Mouse (Mus musculus) embryonic fibroblast, embryonic 13.5 days (primary cell): ENCODE data around the gene Ckm. TPM values are rescaled to one million over a fixed set of nuclear protein-coding genes. Genes with fewer than 3 reads are reported as not detected.

Experiments used
- H3K27ac ChIP-seq: 2 replicates; pipeline ENCODE4 v1.5.1; 2012; ENCODE audit warnings: low read length, control low read depth, inconsistent platforms; ENCODE audit not compliant: insufficient read depth
- H3K4me1 ChIP-seq: 2 replicates; pipeline ENCODE4 v1.6.1; 2011; ENCODE audit warnings: low read length; ENCODE audit not compliant: control insufficient read depth, insufficient read depth
- H3K4me3 ChIP-seq: 2 replicates; pipeline ENCODE4 v1.5.1; 2011; ENCODE audit warnings: mild to moderate bottlenecking, control low read depth, low read length; ENCODE audit not compliant: insufficient read depth
- CTCF ChIP-seq: IDR thresholded peaks from 2 replicates; pipeline ENCODE4 v1.5.1; 2011; ENCODE audit warnings: mild to moderate bottlenecking, control low read depth, low read length, moderate library complexity, borderline replicate concordance; ENCODE audit not compliant: insufficient read depth
- POLR2A ChIP-seq: IDR thresholded peaks from 2 replicates; pipeline ENCODE4 v1.6.1; 2011; ENCODE audit warnings: low read depth, mild to moderate bottlenecking, control low read depth, low read length, moderate library complexity
- polyA plus RNA-seq: library from polyadenylated mRNA; stranded (reverse); fragments of >200 nt; gene quantifications from 2 replicates; pipeline ENCODE4 v1.2.4, GENCODE M21; 2011; ENCODE audit warnings: low read depth; ENCODE audit not compliant: missing spikeins, insufficient read length

Ckm gene
- polyA plus RNA-seq, 1 experiment: not detected

- Histone ChIP-seq H3K4me3 (peak overlapping the region; percentile 72), H3K4me1 (peaks cover 2% of the 10 kb centered on the region), H3K27ac (no peak overlapping the region)
- TF ChIP-seq POLR2A (no peak), CTCF (no peak)
Observed at GRCm38 (mm10) chr7:19362276-19362675, 42.3 kb upstream of the Ckm start.

GRCm38 (mm10) chr7:19363881-19364280 lies 40.7 kb upstream of the Ckm start:
- no peak overlapping the region for H3K4me3 ChIP-seq
- no peaks in the 10 kb centered on the region; the same call in 1 of the 2 replicates for H3K4me1 ChIP-seq
- no peak overlapping the region for H3K27ac ChIP-seq
- TF ChIP-seq CTCF (peak; percentile 87), POLR2A (no peak)

- TF ChIP-seq POLR2A (no peak), CTCF (no peak)
- H3K4me3 ChIP-seq: no peak overlapping the region
- no peaks in the 10 kb centered on the region; the same call in 1 of the 2 replicates for H3K4me1 ChIP-seq
- no peak overlapping the region for H3K27ac ChIP-seq
Observed at GRCm38 (mm10) chr7:19365376-19365775, 39.2 kb upstream of the Ckm start.

- Histone ChIP-seq H3K4me3 (no peak overlapping the region), H3K4me1 (no peaks in the 10 kb centered on the region; the same call in 1 of the 2 replicates), H3K27ac (no peak overlapping the region)
- TF ChIP-seq POLR2A (no peak), CTCF (no peak)
Observed at GRCm38 (mm10) chr7:19368380-19368779, 36.2 kb upstream of the Ckm start.

GRCm38 (mm10) chr7:19369823-19370425 lies 34.7 kb upstream of the Ckm start:
- no peak overlapping the region for H3K4me3 ChIP-seq
- no peaks in the 10 kb centered on the region for H3K4me1 ChIP-seq
- no peak overlapping the region for H3K27ac ChIP-seq

GRCm38 (mm10) chr7:19373367-19373766 lies 31.2 kb upstream of the Ckm start:
- H3K27ac ChIP-seq: no peak overlapping the region
- no peak overlapping the region for H3K4me3 ChIP-seq
- TF ChIP-seq CTCF (no peak), POLR2A (no peak)
- H3K4me1 ChIP-seq: 0 out of 2 replicates have a peak, but pooled peaks cover 3% of the 10 kb centered on the region

More at GRCm38 (mm10) chr7:19369823-19370425, 34.7 kb upstream of the Ckm start:
- TF ChIP-seq POLR2A (no peak), CTCF (peak; percentile 84)

GRCm38 (mm10) chr7:19375368-19375767 lies 29.2 kb upstream of the Ckm start:
- no peak for TF ChIP-seq CTCF
- no peak for TF ChIP-seq POLR2A
- Histone ChIP-seq H3K4me1 (0 out of 2 replicates have a peak, but pooled peaks cover 3% of the 10 kb centered on the region), H3K4me3 (no peak overlapping the region), H3K27ac (no peak overlapping the region)

- Histone ChIP-seq H3K4me1 (0 out of 2 replicates have a peak, but pooled peaks cover 3% of the 10 kb centered on the region), H3K27ac (no peak overlapping the region), H3K4me3 (no peak overlapping the region)
- TF ChIP-seq POLR2A (no peak), CTCF (no peak)
Observed at GRCm38 (mm10) chr7:19376019-19376418, 28.6 kb upstream of the Ckm start.

- Histone ChIP-seq H3K4me3 (no peak overlapping the region), H3K4me1 (0 out of 2 replicates have a peak, but pooled peaks cover 3% of the 10 kb centered on the region), H3K27ac (peak overlapping the region; percentile 66)
- TF ChIP-seq CTCF (no peak), POLR2A (no peak)
Observed at GRCm38 (mm10) chr7:19378049-19378448, 26.5 kb upstream of the Ckm start.

GRCm38 (mm10) chr7:19381377-19382165 lies 23.0 kb upstream of the Ckm start, which contains the start of gene Ercc2:
Ercc2 (plus strand) TSS chr7:19382010.
- TF ChIP-seq CTCF: no peak
- peak; percentile 65 for TF ChIP-seq POLR2A
- H3K4me1 ChIP-seq: peaks cover 3% of the 10 kb centered on the region; the same call in 1 of the 2 replicates
- peak within 1 kb of the TSS; percentile 79 for H3K4me3 ChIP-seq
- no peak within 1 kb of the TSS for H3K27ac ChIP-seq
